Mouse (Mus musculus): ENCODE measurements around the gene Gas6. TPM values are rescaled to one million over a fixed set of nuclear protein-coding genes. Genes with fewer than 3 reads are reported as not detected.

The Gas6 gene
- total RNA-seq, 2 experiments from 2014 or later: 98.8 to 117 TPM

DNA sequence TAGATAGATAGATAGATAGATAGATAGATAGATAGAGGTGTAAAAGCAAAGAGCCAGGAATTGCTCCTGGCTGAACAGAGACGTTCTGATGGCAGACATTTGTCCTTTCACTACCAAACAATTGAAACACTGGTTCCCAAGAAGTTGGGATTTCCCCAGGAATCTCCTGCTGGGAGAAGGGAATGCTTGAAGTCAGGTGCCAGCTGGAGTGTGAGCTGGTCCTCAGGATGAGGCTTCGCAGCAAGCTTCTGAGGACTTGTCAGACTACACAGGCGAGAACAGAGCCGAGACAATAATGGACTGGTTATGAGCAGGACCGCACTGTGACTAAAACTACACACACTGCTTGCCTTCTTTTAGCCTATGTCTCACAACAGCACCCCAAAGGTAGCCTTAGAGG lies 17.7 kb upstream of the Gas6 start:
- intact Hi-C loops (cut with DNase I): no loop called here
- DNase-seq (ENCODE audit: low spot score in 2 of 2): no peak

DNA sequence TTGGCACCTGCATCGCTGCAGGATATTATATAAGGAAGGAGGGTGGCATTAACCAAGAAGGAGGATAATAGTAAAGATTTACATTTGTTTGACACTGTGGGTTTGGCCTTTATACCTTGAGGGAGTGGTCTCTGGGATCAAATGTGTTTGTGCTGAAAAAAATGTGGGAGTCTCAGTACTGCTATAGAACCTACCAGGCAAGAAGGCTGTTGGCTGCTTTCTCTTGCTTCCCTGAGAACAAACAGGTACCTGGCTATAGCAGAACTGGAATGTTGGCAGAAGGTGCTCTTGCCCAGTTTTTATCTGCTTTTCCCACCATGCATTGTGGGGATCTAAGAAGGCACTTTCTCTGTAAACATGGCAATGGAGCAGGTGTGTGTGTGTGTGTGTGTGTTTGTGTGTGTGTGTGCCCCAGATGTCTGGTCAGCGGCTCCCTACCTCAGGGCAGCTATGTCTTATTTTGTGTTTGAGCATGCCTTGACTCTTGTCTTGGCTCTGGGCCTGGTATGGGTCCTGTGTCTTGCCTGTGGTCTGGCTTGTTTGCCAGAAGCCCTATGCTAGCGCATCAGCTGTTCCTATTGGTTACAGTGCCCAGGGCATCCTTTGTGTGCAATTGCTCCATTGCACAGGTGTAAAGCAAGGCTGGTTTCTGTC lies 13.1 kb upstream of the Gas6 start:
- intact Hi-C loops (cut with DNase I): no loop called here
- no peak for DNase-seq (ENCODE audit: low spot score in 2 of 2)

DNA sequence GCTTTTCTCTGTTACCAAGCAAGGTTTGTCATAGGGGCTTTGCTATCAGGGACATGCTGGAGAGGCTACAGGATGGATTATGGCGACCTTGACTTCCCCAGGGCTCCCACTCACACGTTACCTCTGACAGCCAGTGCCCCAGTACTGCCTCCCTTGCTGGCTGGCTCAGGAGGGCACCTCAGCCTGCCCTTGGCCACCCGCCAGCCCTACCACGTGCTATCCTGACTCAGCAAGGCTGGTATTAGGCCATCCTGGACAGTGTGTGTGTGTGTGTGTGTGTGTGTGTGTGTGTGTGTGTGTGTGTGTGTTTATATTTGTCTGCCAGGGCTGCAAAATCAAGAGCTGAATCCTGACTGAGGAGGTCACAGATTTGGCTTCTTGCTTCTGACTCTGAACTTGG lies 12.6 kb upstream of the Gas6 start:
- no peak for DNase-seq (ENCODE audit: low spot score in 2 of 2)
- intact Hi-C loops (cut with DNase I): no loop called here

DNA sequence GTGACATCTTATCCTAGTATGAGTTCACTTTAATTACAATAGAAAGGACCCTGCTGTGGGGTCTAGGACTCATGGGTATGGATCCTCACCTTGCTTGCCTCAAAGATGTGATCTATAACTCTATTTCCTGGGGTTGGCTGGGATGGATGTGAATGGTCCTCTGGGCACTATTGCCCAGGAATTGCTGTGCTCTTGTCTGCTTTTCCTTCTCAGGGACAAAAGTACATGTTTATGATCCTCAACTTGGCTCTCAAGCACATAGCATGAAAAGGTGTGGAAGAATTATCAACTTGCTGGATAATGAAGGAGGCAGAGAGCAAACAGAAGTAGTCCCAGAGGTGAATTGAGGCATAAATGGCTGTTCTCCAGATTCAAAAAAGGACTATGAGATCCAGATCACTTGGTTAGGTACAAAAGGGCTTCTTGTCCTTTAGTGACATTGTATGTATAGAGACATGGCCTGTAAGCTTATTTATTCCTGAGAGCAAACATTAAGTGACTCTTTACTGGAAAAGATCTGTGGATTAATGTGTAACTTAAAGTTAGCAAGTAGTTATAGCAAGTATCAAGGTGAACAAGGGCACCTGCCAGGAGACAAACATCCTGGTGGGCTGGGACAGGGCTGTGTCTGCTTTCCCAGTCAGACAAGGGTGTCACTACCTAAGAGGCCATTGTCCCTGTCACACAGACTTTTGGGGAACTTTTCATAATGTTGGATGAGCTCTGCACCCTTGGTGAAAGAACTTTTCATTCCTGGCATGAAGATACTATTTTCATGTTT lies 10.8 kb upstream of the Gas6 start:
- intact Hi-C loops (cut with DNase I): no loop called here
- DNase-seq (ENCODE audit: low spot score in 2 of 2): no peak

DNA sequence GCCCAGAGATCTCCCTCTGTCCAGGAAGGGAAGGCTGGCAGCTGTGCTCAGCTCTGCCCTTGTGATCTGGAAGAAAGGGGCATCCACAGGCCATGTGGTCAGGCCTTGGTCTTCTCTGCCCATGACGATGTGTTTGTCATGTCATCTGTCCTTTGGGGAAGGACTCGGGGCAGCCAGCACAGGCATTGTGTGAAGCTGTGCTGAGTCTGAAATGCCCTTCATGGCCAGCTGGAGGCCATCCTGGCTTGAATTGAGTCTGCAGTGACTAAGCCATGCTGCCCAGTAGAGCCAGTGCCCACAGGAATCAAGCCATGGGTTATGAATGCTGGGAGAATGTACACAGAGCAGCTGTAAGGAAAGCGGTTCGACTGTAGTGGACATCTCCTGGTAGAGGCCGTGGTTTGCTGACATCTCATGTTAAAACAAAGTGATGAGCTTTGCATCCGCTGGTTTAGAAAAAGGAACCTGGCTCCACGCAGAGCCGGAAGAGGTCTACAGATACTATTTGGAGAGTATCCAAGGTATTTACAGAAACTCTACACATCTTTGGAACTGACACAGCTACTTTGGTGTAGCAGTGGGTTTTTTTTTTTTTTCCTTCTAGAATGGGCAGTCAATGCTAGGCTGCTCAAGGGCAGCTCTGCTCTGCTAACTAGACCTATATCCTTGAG lies 9.8 kb upstream of the Gas6 start:
- intact Hi-C loops (cut with DNase I): no loop called here
- DNase-seq (ENCODE audit: low spot score in 2 of 2): no peak

- no peak for DNase-seq (ENCODE audit: low spot score in 2 of 2)
- intact Hi-C loops (cut with DNase I): no loop called here
These were observed 6.9 kb upstream of the Gas6 start for GRCm38 (mm10) chr8:13501221-13501620.

GRCm38 (mm10) chr8:13493011-13493410 lies 1.3 kb downstream of the Gas6 start:
- intact Hi-C loops (cut with DNase I): loop anchor here (5.0 kb wide), 1 partner anchor 54 kb away; no protein-coding TSS in a partner anchor
- DNase-seq (ENCODE audit: low spot score in 2 of 2): peak in 1 of 2 experiments; percentile 29

GRCm38 (mm10) chr8:13492198-13492995 lies 1.9 kb downstream of the Gas6 start:
- no peak for DNase-seq (ENCODE audit: low spot score in 2 of 2)
- intact Hi-C loops (cut with DNase I): loop anchor here (5.0 kb wide), 1 partner anchor 55 kb away; no protein-coding TSS in a partner anchor

GRCm38 (mm10) chr8:13491491-13492010 lies 2.7 kb downstream of the Gas6 start:
- intact Hi-C loops (cut with DNase I): loop anchor here (5.0 kb wide), 1 partner anchor 56 kb away; no protein-coding TSS in a partner anchor

GRCm38 (mm10) chr8:13489986-13490910 lies 4.0 kb downstream of the Gas6 start:
- intact Hi-C loops (cut with DNase I): loop anchor here (5.0 kb wide), 1 partner anchor 57 kb away; no protein-coding TSS in a partner anchor
- no peak for DNase-seq (ENCODE audit: low spot score in 2 of 2)

More at GRCm38 (mm10) chr8:13491491-13492010, 2.7 kb downstream of the Gas6 start:
- no peak for DNase-seq (ENCODE audit: low spot score in 2 of 2)

- intact Hi-C loops (cut with DNase I): no loop called here
- DNase-seq (ENCODE audit: low spot score in 2 of 2): no peak
These were observed 4.9 kb downstream of the Gas6 start for GRCm38 (mm10) chr8:13489351-13489750.

DNA sequence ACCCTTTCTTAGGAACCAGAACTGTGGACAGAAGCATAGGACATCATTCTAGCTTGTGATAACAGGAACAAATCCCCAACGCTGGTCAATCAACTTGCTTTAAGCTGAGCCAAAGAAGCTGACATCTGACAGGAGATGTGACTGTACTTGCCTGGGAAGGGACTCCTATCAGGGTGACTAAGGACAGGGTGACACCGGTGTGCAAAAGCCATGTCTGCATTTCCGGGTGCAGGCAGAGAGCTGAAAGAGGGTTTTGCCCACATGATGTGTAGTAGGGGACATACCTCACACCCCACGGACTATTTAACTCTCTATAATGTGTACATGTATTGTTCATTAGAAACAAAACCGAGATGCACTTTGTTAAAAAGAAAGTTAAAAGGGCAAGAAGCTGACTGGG lies 11.1 kb downstream of the Gas6 start:
- DNase-seq (ENCODE audit: low spot score in 2 of 2): no peak
- intact Hi-C loops (cut with DNase I): no loop called here

DNA sequence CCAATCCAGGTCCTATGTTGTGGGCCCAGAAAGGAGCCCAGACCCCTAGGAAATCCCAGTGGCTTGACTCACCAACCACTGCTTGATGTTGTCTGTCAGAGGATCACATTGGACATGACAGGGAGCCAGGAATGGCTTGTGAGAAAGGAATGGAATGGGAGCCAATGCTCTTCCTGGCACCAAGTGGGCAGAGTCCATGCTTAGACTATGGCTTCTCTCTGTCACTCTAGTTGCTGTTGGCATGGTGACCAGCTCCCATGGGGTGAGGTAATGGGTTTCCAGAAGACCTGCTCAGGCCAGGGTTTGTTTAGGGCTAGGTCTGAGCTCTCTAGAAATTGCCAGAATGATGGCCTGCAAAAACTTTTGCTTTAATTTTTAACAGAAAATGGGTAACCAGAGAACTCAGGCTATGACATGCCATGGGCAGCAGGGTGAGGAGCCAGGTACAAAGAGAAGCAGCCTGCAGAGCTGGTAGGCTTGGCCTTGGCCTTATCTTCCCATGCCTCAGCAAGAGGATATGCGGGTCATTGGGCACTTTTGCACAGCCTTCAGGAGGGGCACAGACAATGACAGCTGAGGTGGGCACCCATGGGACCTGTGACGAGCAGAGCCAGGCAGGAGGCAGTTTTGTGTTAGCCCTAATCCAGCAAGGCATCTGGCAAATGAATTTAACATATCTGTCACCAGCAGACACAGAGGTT lies 12.0 kb downstream of the Gas6 start:
- intact Hi-C loops (cut with DNase I): no loop called here
- no peak for DNase-seq (ENCODE audit: low spot score in 2 of 2)

- intact Hi-C loops (cut with DNase I): no loop called here
- no peak for DNase-seq (ENCODE audit: low spot score in 2 of 2)
These were observed 12.7 kb downstream of the Gas6 start for GRCm38 (mm10) chr8:13481596-13481995.

- DNase-seq (ENCODE audit: low spot score in 2 of 2): no peak
- intact Hi-C loops (cut with DNase I): no loop called here
These were observed 13.2 kb downstream of the Gas6 start for GRCm38 (mm10) chr8:13481089-13481554.

- intact Hi-C loops (cut with DNase I): no loop called here
- no peak for DNase-seq (ENCODE audit: low spot score in 2 of 2)
These were observed 18.4 kb downstream of the Gas6 start for GRCm38 (mm10) chr8:13475892-13476291.

DNA sequence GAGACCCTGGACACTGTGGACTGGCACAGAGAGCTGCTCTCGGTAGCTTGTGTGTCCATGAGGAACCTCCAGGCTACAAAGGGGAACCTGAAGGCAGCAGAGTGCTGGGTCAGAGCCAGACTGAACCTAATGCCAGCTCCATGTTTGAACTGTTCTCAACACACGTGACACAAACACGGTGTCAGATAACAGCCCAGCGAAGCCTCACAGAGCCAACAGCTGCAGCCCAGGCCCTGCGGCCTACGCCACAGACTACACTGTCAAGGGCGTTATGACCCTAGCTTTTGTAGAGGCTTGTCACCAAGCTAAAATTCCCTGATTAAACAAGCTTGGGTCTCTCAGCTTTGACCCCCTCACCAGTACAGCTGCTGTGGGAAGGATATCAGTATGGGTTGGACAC lies 22.0 kb downstream of the Gas6 start:
- intact Hi-C loops (cut with DNase I): no loop called here
- DNase-seq (ENCODE audit: low spot score in 2 of 2): no peak

GRCm38 (mm10) chr8:13471484-13471883 lies 22.8 kb downstream of the Gas6 start:
- intact Hi-C loops (cut with DNase I): no loop called here

More at GRCm38 (mm10) chr8:13471484-13471883, 22.8 kb downstream of the Gas6 start:
- DNase-seq (ENCODE audit: low spot score in 2 of 2): no peak

All from left cerebral cortex, postnatal 36 days (tissue).